Mouse (Mus musculus) forebrain, embryonic 14.5 days (tissue): ENCODE measurements around the gene Ephb4. TPM values are rescaled to one million over a fixed set of nuclear protein-coding genes. Genes with fewer than 3 reads are reported as not detected.

Experiments
- ATAC-seq: fragments of 200-750 bp; cut with Nextera tagmentation; 2 replicates; pipeline ENCODE4 v1.8.0; 2017; ENCODE audit warnings: mild to moderate bottlenecking, moderate library complexity
- DNase-seq: peaks from one replicate; pipeline ENCODE4 v3.0.0-alpha.2; 2015; ENCODE audit warnings: low spot score
- H3K27ac ChIP-seq: fragments of 300-500 bp; sonication (generic); 2 replicates; pipeline ENCODE4 v1.5.1; 2014; ENCODE audit warnings: low read depth, mild to moderate bottlenecking, control low read depth, low read length, moderate library complexity
- H3K27me3 ChIP-seq: fragments of 300-500 bp; sonication (generic); replicated peaks from 2 replicates; pipeline ENCODE4 v1.6.1; 2014; ENCODE audit warnings: low read length, control low read depth, mixed read lengths; ENCODE audit not compliant: control insufficient read depth, insufficient read depth
- H3K36me3 ChIP-seq: fragments of 300-500 bp; sonication (generic); 2 replicates; pipeline ENCODE4 v1.6.1; 2014; ENCODE audit warnings: low read length, control low read depth; ENCODE audit not compliant: control insufficient read depth, insufficient read depth
- H3K4me1 ChIP-seq: fragments of 300-500 bp; sonication (generic); 2 replicates; pipeline ENCODE4 v1.6.1; 2014; ENCODE audit warnings: antibody characterized with exemption, low read length, control low read depth; ENCODE audit not compliant: control insufficient read depth, insufficient read depth
- H3K4me2 ChIP-seq: fragments of 300-500 bp; sonication (generic); 2 replicates; pipeline ENCODE4 v1.6.1; 2014; ENCODE audit warnings: mild to moderate bottlenecking, control low read depth, low read length
- H3K4me3 ChIP-seq: fragments of 300-500 bp; sonication (generic); 2 replicates; pipeline ENCODE4 v1.5.1; 2014; ENCODE audit warnings: low read depth, low read length, control low read depth
- H3K9ac ChIP-seq: fragments of 300-500 bp; sonication (generic); 2 replicates; pipeline ENCODE4 v1.6.1; 2014; ENCODE audit warnings: mild to moderate bottlenecking, low read length, control low read depth, moderate library complexity
- H3K9me3 ChIP-seq: fragments of 300-500 bp; sonication (generic); replicated peaks from 2 replicates; pipeline ENCODE4 v1.6.1; 2016; ENCODE audit warnings: low read length, control low read depth, mixed read lengths; ENCODE audit not compliant: control insufficient read depth
- whole genome bisulfite sequencing: fragments of 180-500 bp; shearing (Covaris S2); extraction: QIAGEN DNeasy Blood & Tissue Kit; methylation state at CpG from one replicate; pipeline ENCODE4 v1.1.7; 2014; 5-methylcytosine and 5-hydroxymethylcytosine counted together
- polyA plus RNA-seq: library from polyadenylated mRNA; unstranded; fragments of >200 nt; fragmentation: Nextera tagmentation; extraction: Ambion mirVana; gene quantifications from 2 replicates; pipeline ENCODE4 v1.2.1, GENCODE M21; 2014

Ephb4 gene
- polyA plus RNA-seq, 1 experiment from 2014 or later: 6.2 TPM

DNA sequence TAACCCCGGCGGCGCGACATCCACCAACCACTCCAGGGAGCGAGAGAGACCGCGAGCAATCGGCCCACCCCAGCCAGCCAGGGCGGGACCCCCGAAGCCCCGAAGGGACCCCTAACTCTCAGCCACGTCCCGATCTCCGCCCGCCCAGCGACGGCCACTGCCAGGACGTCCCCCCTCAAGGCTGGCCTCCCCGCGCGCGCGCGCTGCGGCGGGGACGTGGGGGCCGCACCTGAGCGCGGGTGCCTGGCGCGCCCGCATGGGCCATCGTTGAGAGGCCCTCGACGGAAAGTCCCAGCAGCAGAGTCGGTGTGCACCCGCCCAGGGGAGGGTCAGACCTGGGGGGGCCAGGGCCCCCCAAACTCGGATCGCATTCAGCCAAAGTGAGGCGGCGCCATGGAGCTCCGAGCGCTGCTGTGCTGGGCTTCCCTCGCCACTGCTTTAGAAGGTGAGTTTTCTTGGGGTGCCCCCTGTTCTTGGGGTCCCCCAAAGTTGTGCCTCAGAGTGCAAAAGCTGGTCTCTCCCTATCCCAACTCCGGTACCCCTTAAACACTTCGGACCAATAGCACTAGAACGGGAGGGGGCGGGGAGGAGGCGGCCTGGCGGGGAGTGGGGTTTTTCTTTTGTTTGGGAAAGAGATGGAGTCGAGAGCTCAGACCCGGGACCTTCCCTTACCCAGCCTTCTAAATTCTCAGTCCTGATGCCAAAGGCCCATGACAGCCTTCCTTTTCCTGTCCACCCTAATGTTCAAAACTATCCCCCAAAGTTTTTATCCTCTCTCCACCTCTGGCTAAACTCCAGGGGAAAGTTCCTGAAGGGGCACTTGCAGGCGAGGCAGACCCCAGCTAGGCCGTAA, 522 bp downstream of the Ephb4 start:
- peak; percentile 69 for ATAC-seq
- H3K4me3 ChIP-seq: peak overlapping the region; percentile 68
- H3K4me1 ChIP-seq: peaks cover 16% of the 10 kb centered on the region
- peak overlapping the region; percentile 72 for H3K27ac ChIP-seq
- peak; percentile 22 for DNase-seq
- H3K9ac ChIP-seq: peak overlapping the region; percentile 79
- H3K27me3 ChIP-seq: 0 out of 2 replicates have a peak, but pooled peaks cover 2% of the 10 kb centered on the region
- H3K4me2 ChIP-seq: peak overlapping the region; percentile 93
- H3K9me3 ChIP-seq: no peaks in the 10 kb centered on the region
- under 1% methylated on average over 55 of the region's 55 CpGs for WGBS
- peaks cover 12% of the 10 kb centered on the region for H3K36me3 ChIP-seq

DNA sequence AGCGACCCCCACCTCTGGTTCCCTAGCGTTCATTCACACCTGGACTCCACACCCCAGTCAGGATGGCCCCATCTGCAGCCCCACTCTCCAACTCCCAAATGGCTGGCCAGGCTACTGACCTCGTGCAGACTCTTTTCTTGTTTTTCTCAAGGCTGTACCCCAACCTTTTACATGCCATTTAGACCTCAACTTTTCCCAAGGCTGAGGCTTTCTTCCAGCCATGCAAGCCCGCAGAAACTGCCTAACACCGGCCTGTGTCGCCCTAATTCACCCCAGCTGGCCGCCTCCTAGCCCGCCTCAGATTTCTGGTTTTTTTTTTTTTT, 1.1 kb downstream of the Ephb4 start:
- H3K27ac ChIP-seq: peak overlapping the region; percentile 72; the same call in 1 of the 2 replicates

DNA sequence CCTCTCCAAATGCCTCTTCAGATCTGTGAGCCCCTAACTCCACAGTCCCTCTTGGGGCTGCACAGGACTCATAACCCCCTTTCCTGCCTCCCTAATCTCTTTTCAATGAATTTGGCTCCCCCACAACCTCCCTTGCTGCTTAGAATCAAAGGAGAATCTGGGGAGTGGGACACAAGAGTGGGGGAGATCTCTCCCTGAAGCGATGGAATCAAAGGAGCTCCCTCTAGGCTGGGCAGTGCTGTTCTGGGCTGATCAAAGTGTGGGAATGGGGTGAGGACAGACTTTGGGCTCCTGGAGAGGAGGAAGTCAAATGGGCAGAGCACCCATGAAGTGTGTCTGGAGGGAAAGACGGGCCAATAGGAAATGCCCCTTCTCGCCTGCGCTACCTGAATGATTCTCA, 1.5 kb downstream of the Ephb4 start:
- Histone ChIP-seq H3K9me3 (no peaks in the 10 kb centered on the region), H3K4me2 (peak overlapping the region; percentile 93), H3K9ac (peak overlapping the region; percentile 79; the same call in 1 of the 2 replicates), H3K4me1 (peaks cover 16% of the 10 kb centered on the region), H3K4me3 (peak overlapping the region; percentile 68), H3K27ac (no peak overlapping the region), H3K36me3 (peaks cover 21% of the 10 kb centered on the region), H3K27me3 (0 out of 2 replicates have a peak, but pooled peaks cover 2% of the 10 kb centered on the region)
- ATAC-seq: no peak
- no peak for DNase-seq
- WGBS: 11% methylated on average over 4 of the region's 4 CpGs

More for the DNA sequence above, 1.1 kb downstream of the Ephb4 start:
- no peak for DNase-seq
- ATAC-seq: no peak
- Histone ChIP-seq H3K4me1 (peaks cover 16% of the 10 kb centered on the region), H3K9ac (peak overlapping the region; percentile 79), H3K9me3 (no peaks in the 10 kb centered on the region), H3K27me3 (0 out of 2 replicates have a peak, but pooled peaks cover 2% of the 10 kb centered on the region), H3K36me3 (peaks cover 17% of the 10 kb centered on the region), H3K4me2 (peak overlapping the region; percentile 93), H3K4me3 (peak overlapping the region; percentile 68)
- WGBS: 0% methylated on average over 8 of the region's 8 CpGs

DNA sequence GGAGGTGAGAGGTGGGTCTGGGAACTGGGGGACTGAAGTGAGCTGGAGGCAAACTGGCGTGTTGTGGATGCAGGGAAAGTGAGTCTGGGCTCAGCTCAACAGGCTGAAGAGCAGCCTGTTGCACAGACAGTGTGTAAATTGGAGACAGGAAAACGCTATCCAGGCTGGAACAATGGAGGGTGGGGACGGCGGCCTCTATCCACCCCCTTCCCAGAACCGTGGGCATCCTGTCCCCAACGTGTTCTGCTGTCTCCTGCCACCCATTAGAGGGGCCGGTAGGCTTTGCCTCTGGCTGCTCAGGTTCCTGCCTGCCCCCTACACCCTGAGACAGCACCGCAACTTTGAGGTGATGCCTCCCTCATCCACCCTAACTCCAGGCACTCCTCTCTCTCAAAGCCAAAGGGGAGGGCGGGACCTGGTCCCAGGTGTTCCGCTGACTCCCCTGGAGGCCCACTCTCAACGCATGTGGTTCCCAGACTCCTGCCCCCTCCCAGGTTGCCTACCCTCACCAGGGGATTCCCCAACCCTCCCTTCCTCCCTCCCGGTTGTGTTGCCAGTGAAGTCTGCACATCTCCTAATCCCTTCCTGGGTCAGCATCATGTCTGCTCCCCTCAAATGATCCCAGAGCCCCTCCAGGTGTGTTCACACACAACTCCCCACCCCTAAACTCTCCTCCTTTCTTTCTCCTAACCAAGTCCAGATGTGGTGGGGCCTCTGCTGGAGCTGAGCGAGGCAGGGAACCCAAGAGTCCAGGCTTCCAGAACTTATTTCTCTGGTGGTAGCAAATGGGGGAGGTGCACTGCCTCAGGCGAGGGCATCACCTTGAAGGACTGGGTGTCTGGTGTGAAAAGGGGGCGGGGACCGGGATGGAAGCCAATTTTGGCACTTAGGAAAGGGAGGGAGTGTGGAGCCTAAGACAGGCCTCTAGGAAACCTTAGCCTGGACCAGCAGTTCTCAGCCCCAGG, 2.4 kb downstream of the Ephb4 start:
- no peak for DNase-seq
- 20% methylated on average over 16 of the region's 16 CpGs for WGBS

DNA sequence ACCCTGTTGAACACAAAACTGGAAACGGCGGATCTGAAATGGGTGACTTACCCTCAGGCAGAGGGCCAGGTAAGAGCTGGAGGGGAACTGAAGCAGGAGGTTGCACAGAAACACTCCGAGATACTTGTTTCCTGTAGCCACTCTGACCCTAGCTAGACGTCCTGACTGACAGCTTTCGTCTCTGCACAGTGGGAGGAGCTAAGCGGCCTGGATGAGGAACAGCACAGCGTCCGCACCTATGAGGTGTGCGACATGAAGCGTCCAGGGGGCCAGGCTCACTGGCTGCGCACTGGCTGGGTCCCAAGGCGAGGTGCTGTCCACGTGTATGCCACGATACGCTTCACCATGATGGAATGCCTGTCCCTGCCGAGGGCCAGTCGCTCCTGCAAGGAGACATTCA, 4.2 kb downstream of the Ephb4 start:
- peaks cover 14% of the 10 kb centered on the region for H3K4me1 ChIP-seq
- no peak overlapping the region for H3K9ac ChIP-seq
- H3K36me3 ChIP-seq: peaks cover 39% of the 10 kb centered on the region
- H3K9me3 ChIP-seq: no peaks in the 10 kb centered on the region
- ATAC-seq: no peak
- H3K4me2 ChIP-seq: no peak overlapping the region
- DNase-seq: no peak
- 84% methylated on average over 17 of the region's 17 CpGs for WGBS
- H3K4me3 ChIP-seq: no peak overlapping the region
- no peak overlapping the region for H3K27ac ChIP-seq
- H3K27me3 ChIP-seq: no peaks in the 10 kb centered on the region

More for the DNA sequence above, 2.4 kb downstream of the Ephb4 start:
- Histone ChIP-seq H3K27me3 (0 out of 2 replicates have a peak, but pooled peaks cover 2% of the 10 kb centered on the region), H3K4me1 (peaks cover 16% of the 10 kb centered on the region), H3K27ac (no peak overlapping the region), H3K9ac (peak overlapping the region; percentile 79), H3K9me3 (no peaks in the 10 kb centered on the region), H3K4me3 (peak overlapping the region; percentile 68), H3K36me3 (peaks cover 26% of the 10 kb centered on the region), H3K4me2 (peak overlapping the region; percentile 93)
- ATAC-seq: no peak

DNA sequence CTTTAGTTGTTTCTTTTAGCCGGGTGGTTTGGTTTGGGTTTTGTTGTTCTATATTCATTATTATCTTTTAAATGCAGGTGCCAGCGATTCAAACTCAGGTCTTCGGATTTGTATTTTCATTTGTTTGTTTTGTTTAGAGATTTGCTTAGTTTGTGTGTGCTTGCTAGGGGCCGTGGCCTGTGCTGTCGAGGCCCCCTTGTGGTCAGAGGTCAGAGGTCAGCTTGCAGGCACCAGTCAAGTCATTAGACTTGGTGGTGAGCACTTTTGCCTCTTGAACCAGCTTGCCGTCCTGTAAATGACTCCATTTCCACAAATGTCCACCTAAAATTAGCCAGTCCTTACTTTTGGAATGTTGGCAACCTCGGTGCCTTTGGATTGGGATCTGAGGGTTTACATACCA, 8.5 kb downstream of the Ephb4 start:
- no peak overlapping the region for H3K9ac ChIP-seq
- 47% methylated on average over 7 of the region's 7 CpGs for WGBS
- H3K36me3 ChIP-seq: peaks cover 77% of the 10 kb centered on the region
- no peaks in the 10 kb centered on the region for H3K9me3 ChIP-seq
- no peaks in the 10 kb centered on the region for H3K4me1 ChIP-seq
- H3K27me3 ChIP-seq: no peaks in the 10 kb centered on the region
- ATAC-seq (no peak), DNase-seq (no peak)
- no peak overlapping the region for H3K4me2 ChIP-seq
- no peak overlapping the region for H3K4me3 ChIP-seq
- no peak overlapping the region for H3K27ac ChIP-seq

DNA sequence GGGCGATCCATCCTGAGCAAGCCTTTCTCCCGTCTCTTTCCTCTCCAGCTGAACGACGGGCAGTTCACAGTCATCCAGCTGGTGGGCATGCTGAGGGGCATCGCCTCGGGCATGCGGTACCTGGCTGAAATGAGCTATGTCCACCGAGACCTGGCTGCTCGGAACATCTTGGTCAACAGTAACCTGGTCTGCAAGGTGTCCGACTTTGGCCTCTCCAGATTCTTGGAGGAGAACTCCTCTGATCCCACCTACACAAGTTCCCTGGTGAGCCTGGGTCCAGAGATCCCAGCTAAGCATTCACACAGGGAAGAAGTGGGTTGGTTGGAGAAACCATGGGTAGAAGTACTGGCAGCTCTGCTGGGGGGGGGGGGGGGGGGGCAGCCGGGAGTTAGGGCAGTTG, 19.8 kb downstream of the Ephb4 start:
- Histone ChIP-seq H3K27ac (no peak overlapping the region), H3K36me3 (peaks cover 91% of the 10 kb centered on the region), H3K4me3 (no peak overlapping the region), H3K4me1 (no peaks in the 10 kb centered on the region), H3K9ac (no peak overlapping the region), H3K4me2 (no peak overlapping the region), H3K27me3 (no peaks in the 10 kb centered on the region), H3K9me3 (no peaks in the 10 kb centered on the region)
- ATAC-seq (no peak), DNase-seq (no peak)
- 97% methylated on average over 10 of the region's 11 CpGs for WGBS

DNA sequence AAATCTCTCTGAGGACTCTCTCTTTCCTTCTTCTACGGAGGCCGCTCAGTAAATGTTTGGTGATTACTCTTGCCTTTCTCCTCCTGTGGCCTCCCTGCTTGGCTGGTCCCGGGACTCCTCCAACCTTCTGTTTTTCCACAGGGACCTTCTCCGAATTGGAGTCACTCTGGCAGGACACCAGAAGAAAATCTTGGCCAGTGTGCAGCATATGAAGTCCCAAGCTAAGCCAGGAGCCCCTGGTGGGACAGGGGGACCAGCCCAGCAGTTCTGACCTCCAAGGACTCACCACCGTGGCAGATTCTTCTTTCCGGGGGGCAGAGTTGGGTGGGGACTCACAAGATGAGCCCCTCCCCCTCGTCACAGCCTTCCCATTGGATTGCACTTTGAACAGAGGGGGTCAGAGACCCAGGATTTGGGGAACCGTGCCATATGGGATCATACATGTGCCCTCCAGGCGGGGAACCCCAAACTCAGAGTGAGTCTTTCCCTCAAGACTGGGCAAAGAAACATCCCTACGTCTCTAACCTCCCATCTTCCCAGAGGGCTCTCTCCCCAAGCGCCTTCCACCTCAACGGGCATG, 23.6 kb downstream of the Ephb4 start:
- 89% methylated on average over 12 of the region's 12 CpGs for WGBS
- DNase-seq (no peak), ATAC-seq (no peak)
- no peaks in the 10 kb centered on the region for H3K4me1 ChIP-seq
- no peak overlapping the region for H3K4me3 ChIP-seq
- no peak overlapping the region for H3K9ac ChIP-seq
- no peak overlapping the region for H3K4me2 ChIP-seq
- H3K27me3 ChIP-seq: no peaks in the 10 kb centered on the region
- H3K36me3 ChIP-seq: peaks cover 57% of the 10 kb centered on the region
- no peaks in the 10 kb centered on the region for H3K9me3 ChIP-seq
- H3K27ac ChIP-seq: no peak overlapping the region
